Mouse (Mus musculus) liver, adult (tissue): ENCODE data around the gene Zbtb8os.

Experiments used
- GATA4 ChIP-seq: IDR thresholded peaks from 2 replicates; pipeline ENCODE4 v1.6.1; 2014; ENCODE audit warnings: mild to moderate bottlenecking, low read length; ENCODE audit not compliant: insufficient replicate concordance

Zbtb8os gene

DNA sequence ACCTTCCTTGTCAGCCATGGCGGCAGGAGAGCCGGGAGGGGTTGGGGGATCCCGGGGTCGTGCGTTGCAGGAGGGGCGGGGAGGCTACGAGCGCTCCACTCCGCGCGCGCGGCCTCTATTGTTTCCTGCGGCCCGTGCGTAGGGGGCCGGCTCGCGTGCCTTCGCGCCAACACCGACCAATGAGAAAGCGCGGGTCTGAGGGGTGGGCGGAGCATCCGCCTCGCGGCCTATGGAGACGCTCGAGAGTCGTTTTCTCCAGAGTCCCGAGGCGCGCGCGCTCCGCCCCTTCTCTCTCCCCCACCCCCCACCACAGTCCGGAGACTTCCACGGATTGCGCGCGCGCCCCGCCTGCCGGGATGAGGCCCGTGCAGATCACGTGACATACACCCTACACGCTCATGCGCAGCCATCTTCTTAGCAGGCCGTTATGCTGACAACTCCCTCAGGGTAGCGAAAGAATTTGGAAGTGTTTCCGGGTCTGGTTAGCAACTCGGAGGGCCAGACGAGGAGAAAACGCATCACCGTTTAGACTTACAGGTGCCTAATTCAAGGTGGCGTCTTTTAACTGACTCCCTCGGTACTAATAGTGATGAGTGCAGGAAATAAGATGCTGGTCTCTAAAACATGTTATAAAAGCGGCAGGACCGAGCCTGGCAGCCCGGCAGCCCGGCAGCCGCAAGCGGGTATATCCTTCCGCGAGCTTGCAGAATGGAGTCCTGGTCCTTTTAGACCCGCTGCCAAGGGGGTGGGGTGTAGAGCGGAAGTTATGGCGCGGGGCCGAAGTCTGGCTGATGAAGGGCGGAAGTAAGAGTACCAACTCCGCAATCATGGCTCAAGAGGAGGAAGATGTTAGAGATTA, at the start of gene Zbtb8os, which contains the start of gene Rbbp4:
Zbtb8os (plus strand) TSS at position 480 of the 859 bp plus-strand sequence.
Rbbp4 (minus strand) TSS at position 155 of the 859 bp plus-strand sequence.
- TF ChIP-seq GATA4, result no peak

DNA sequence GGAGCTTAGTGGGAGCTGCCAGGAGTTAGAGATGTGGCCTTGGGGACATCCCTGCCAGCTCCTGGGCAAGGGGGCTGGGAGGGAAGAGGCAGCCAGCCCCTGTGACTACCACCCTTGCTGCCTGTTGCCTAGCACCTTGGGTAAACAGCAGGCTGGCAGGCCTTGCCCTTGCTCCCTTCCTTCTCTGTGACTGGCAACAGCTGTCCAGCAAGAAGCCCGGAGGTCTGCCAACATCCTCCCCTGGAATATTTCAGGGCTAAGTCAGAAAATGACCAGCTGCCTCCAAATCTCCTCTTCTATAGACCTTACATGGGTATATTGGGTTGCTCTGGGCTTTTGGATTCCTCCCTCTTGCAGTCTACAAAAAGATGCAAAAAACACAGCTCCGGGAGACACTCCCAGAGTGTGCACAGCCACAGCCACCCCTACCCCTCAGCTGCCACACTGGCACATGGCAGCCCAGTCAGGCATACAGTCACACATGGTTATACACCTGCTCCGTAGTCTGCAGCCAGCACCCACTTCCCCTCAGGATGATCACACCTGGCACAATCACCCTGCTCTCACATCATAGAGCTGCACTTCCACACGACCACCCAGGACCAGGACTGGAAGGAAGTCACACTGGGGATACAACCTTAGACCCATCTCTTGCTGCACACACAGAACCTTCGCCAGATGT, 49.4 kb upstream of the Zbtb8os start:
- TF ChIP-seq GATA4, result no peak

DNA sequence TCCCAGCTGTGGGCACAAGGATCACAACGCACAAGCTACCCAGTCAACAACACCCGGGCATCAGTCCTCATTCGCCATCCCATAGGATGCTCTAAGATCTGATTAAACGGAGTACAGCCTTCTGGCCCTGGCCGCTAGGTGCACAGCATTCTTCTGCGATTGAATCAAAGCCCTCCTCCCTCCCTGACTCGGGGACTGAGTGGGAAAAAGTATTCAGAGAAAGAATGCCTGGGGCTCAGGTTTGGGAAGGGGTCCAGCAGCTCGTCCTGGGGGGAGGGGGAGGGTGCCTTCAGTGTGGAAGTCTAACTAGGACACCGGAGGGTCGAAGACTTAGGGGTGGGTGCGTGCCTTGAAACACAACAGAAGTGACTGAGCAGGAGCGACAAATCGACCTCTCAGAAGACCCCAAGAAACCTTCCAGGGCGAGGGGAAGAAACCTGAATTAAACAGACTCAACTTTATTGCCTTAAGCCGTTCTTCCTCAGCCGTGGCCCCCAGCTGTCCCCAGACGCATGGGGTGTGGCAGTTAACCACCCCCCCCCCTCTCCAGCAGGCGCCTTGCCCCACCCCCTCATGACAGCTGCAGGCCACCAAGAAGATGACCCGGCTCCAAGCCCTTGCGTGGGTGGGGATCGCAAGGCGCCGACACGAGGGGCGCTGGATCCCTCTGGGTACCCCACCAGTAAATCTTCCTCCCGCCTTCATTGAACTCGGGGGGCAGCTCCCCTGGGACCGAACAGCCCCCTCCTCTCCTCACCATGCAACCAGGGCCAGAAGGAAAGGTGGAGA, 48.6 kb upstream of the Zbtb8os start:
- no peak for TF ChIP-seq GATA4

- no peak for TF ChIP-seq GATA4
These were observed 48.0 kb upstream of the Zbtb8os start, which contains the start of gene Sync for GRCm38 (mm10) chr4:129287472-129287981. Sync (plus strand) TSS chr4:129287617.

DNA sequence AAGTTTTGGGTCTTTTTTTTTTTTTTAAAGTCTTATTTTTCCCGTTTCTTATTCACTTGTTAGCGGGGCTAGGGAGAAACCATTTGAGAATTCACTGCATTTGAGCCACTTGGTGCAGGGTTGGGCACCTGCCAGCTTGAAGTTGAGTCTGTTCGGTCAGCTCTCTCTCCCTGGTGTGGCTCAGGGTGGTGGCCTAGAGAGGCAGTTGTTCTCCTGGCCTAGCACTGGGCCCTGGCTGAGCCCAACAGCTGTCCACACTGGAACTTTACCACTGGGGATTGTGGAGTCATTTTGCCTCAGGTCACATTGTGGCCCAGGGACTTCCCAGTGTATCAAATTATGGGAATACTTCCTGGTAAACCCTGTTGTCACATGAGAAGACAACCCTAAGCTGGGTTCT, 47.4 kb upstream of the Zbtb8os start:
- no peak for TF ChIP-seq GATA4

GRCm38 (mm10) chr4:129289671-129290070, 45.8 kb upstream of the Zbtb8os start:
- TF ChIP-seq GATA4, result no peak

DNA sequence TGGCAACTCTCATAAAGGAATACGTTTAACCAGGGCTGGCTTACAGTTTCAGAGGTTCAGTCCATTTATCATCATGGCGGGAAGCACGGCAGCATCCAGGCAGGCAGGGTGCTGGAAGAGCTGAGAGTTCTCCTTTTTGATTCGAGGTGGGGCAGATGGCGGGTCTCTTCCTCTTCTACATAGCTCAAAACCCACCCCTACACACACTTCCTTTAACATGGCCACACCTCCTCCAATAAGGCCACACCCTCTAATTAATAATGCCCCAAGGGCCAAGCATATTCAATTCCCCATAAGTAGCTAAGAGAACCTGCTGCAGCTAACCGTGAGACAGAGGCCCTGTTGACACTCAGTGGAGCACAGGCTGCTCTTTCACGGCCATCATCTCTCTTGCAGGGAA, 42.7 kb upstream of the Zbtb8os start:
- no peak for TF ChIP-seq GATA4

DNA sequence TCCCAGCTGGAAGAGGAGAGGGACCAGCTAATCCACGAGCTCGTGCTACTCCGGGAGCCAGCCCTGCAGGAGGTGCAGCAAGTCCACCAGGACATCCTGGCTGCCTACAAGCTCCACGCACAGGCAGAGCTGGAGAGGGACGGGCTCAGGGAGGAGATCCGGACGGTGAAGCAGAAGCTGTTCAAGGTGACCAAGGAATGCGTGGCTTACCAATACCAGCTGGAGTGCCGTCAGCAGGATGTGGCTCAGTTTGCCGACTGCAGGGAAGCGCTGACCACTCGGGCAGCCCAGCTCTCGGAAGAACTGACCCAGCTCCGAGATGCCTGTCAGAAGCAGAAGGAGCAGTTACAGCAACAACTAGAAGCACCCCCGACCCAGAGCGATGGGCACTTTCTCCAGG, 41.8 kb upstream of the Zbtb8os start:
- no peak for TF ChIP-seq GATA4

- no peak for TF ChIP-seq GATA4
These were observed 40.3 kb upstream of the Zbtb8os start for GRCm38 (mm10) chr4:129295188-129295587.

DNA sequence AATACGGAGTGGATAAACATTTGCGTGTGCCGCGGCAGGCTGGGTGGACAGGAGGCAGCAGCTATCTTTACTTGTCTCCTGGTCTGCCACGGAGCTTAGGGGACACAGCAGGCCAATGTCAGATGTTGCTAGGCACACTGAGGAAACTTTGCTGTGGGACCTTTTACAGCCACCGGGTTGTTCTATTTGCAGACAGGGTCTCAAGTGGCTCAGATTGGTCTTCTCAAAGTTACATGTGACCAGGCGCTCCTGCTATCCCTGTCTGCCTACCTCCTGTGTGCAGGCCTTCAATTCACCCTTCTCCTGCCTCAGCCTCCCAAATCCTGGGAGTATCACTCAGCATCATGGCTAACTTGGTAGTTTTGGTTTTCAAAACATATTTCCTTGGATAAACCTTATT, 39.4 kb upstream of the Zbtb8os start:
- TF ChIP-seq GATA4, result no peak

DNA sequence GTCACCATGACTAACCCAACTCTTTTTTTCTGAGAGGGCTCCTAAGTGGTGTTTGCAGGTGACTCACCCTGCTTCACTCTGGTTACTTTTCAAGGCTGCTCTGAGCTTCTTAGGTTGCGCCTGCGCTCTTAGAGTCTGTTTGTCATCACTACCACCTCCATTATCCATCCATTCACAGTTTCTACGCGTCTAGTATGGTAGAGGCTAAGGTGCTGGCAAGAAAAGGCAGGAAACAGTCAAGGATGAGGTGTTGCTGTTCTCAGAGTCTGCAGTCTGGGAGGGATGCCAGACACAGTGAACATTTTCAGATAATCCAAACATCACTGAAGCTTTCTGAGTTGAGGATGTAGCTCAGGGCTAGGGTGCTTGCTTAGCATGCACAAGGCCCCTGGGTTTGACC, 37.8 kb upstream of the Zbtb8os start:
- no peak for TF ChIP-seq GATA4

DNA sequence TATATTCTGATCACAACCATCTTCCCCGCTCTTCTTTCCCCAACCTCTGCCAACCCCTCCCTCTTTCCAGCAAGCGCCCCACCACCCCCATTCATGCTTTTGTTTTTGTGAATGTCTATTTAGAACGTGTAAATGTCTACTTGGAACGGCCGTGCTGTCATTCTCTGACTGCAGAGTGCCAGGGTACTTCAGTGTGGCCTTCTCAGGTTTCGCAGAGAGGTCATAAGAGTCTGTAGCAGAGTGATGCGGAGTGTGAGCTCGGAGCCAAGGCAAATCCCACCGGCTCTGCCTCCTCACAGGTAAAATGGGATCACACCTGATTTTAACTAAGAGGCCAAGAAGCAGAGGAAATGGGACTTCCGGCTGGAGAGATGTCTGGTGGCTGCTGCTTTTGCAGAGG, 36.4 kb upstream of the Zbtb8os start:
- no peak for TF ChIP-seq GATA4

DNA sequence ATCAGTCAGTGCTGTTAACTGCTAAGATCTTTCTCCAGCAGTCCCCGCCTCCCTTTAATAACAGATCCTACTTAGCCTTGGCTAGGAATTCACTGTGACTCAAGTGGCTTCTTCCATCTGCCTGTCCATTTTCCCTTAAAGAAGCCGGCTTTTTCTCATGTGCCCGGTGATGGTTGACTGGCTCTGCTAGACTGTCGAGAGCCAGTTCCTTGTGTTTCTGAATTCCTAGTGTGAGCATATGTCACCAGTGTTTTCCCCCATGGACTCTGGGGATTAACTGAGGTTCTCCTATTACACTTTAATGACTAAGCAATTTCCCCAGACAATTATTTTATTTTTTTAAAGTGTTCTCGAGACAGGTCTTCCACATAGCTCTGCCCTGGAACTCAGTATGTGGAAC, 32.1 kb upstream of the Zbtb8os start:
- no peak for TF ChIP-seq GATA4

- TF ChIP-seq GATA4, result no peak
These were observed 31.7 kb upstream of the Zbtb8os start for GRCm38 (mm10) chr4:129303816-129304215.

GRCm38 (mm10) chr4:129304306-129304705, 31.2 kb upstream of the Zbtb8os start:
- TF ChIP-seq GATA4, result no peak

GRCm38 (mm10) chr4:129307936-129308335, 27.6 kb upstream of the Zbtb8os start:
- TF ChIP-seq GATA4, result peak; percentile 97

DNA sequence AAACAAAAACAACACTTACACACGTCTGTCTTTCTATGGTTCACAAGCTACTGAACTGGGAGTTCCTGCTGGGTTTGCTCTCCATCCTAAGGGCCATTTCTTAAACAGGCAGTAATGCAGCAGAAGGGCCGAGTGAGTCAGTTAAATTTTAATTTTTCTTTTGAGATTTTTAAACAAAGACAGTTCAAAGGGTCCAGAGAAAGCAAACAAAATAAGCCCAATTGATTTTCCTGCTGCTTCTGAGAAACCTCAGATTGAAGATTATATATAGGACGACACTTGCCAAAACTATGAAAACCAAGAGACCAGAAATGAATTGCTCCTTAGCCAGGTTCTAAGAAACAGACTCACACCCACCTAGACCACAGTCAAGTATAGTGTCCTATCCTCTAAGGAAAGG, 21.6 kb upstream of the Zbtb8os start:
- no peak for TF ChIP-seq GATA4
